Mouse (Mus musculus): ENCODE data around the gene Rabep1. TPM values are rescaled to one million over a fixed set of nuclear protein-coding genes. Genes with fewer than 3 reads are reported as not detected.

Rabep1 gene
- total and polyA plus RNA-seq, 2 experiments, result 3.5 to 29.1 TPM

GRCm38 (mm10) chr11:70820120-70820519 lies 24.5 kb upstream of the Rabep1 start:
- Histone ChIP-seq H3K9ac (ENCODE audit: low read depth, low read length) (no peak overlapping the region), H3K79me2 (ENCODE audit: control insufficient read depth, insufficient read depth, low read length) (no peaks in the 10 kb centered on the region), H3K27me3 (ENCODE audit: control insufficient read depth, insufficient read depth, low read length) (no peaks in the 10 kb centered on the region), H3K4me3 (ENCODE audit: insufficient read depth, low read depth, low read length) (no peak overlapping the region), H3K36me3 (ENCODE audit: control insufficient read depth, insufficient read depth, low read length) (no peaks in the 10 kb centered on the region), H3K4me1 (ENCODE audit: control insufficient read depth, insufficient read depth, low read length) (peaks cover 4% of the 10 kb centered on the region; the same call in 1 of the 2 replicates), H3K27ac (replicated peaks; ENCODE audit: insufficient read depth, low read depth, low read length) (no peak overlapping the region)
- TF ChIP-seq POLR2A (IDR thresholded peaks at IDR 0.05; ENCODE audit: extremely low read depth, insufficient read depth, low read length) (no peak), CTCF (IDR thresholded peaks at IDR 0.05; ENCODE audit: low read depth, low read length) (no peak)
- WGBS, result 84% methylated on average over 8 of the region's 8 CpGs
- no peak for DNase-seq (ENCODE audit: extremely low read depth, low read depth, low spot score)

DNA sequence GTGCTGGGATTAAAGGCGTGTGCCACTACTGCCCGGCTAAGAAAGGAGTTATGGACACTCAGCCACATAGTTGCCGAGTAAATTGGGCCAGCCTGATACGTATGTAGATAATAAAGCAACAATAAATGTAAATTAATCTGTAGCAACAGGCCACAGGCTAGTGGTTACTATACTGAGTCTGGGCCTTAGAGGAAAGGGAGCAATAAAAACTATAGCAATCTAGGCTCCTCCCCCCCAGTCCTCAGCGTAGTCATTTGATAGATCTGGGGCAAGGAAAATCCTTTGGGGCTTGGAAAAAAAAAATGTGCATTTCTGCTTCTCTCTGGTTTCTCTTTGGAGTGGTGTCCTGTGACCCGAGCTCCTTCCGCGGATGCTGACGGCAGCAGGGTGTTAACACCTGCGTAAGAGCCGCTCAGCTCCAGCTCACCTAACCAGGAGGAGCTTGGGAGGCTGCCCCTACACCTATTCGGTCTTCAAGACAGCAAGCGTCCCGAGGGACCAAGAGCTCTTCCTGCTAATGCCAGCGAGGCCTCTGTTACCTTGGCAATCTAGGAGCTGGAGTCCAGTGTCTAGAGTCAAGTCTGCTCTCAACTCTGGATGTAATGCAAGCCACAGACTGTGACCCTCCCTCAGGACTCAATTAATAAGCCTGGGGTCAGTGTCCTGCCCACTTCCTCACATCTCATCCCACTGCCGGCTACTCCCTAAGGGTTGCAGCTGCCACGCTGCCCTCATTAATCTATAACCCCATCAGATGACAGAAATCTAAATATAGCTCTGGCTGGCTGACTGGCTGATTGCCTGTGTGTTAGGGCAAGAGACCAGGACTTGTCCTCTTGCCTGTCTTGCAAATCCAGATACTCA lies 22.6 kb upstream of the Rabep1 start:
- Histone ChIP-seq H3K4me3 (ENCODE audit: insufficient read depth, low read depth, low read length) (no peak overlapping the region; the same call in 1 of the 2 replicates), H3K27ac (replicated peaks; ENCODE audit: insufficient read depth, low read depth, low read length) (peak overlapping the region; percentile 38; the same call in 1 of the 2 replicates), H3K79me2 (ENCODE audit: control insufficient read depth, insufficient read depth, low read length) (no peaks in the 10 kb centered on the region), H3K4me1 (ENCODE audit: control insufficient read depth, insufficient read depth, low read length) (peaks cover 3% of the 10 kb centered on the region; the same call in 1 of the 2 replicates), H3K36me3 (ENCODE audit: control insufficient read depth, insufficient read depth, low read length) (no peaks in the 10 kb centered on the region), H3K9ac (ENCODE audit: low read depth, low read length) (peak overlapping the region; percentile 16; the same call in 1 of the 2 replicates), H3K27me3 (ENCODE audit: control insufficient read depth, insufficient read depth, low read length) (no peaks in the 10 kb centered on the region)
- DNase-seq (ENCODE audit: extremely low read depth, low read depth, low spot score), result peak; percentile 90
- no peak for TF ChIP-seq POLR2A (IDR thresholded peaks at IDR 0.05; ENCODE audit: extremely low read depth, insufficient read depth, low read length)
- TF ChIP-seq CTCF (IDR thresholded peaks at IDR 0.05; ENCODE audit: low read depth, low read length), result no peak
- WGBS, result 33% methylated on average over 17 of the region's 17 CpGs

DNA sequence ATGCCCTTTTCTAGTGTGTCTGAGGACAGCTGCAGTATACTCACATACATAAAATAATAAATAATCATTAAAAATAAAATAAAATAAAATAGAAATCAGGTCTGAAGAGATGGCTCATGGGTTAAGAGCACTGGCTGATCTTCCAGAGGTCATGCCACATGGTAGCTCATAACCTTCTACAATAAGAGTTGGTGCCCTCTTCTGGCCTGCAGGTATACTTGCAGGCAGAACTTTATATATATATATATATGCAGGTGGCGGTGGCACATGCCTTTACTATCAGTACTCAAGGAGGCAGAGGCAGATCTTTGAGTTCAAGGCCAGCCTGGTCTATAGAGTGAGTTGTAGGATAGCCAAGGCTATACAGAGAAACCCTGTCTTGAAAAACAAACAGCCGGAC lies 18.4 kb upstream of the Rabep1 start:
- 90% methylated on average over 2 of the region's 2 CpGs for WGBS
- no peak overlapping the region for H3K27ac ChIP-seq (replicated peaks; ENCODE audit: insufficient read depth, low read depth, low read length)
- TF ChIP-seq CTCF (IDR thresholded peaks at IDR 0.05; ENCODE audit: low read depth, low read length) (no peak; the same call in 1 of the 2 replicates), POLR2A (IDR thresholded peaks at IDR 0.05; ENCODE audit: extremely low read depth, insufficient read depth, low read length) (no peak)

GRCm38 (mm10) chr11:70828975-70829615 lies 15.5 kb upstream of the Rabep1 start:
- Histone ChIP-seq H3K27me3 (ENCODE audit: control insufficient read depth, insufficient read depth, low read length) (no peaks in the 10 kb centered on the region), H3K79me2 (ENCODE audit: control insufficient read depth, insufficient read depth, low read length) (no peaks in the 10 kb centered on the region), H3K9ac (ENCODE audit: low read depth, low read length) (peak overlapping the region; percentile 33; the same call in 1 of the 2 replicates), H3K36me3 (ENCODE audit: control insufficient read depth, insufficient read depth, low read length) (no peaks in the 10 kb centered on the region), H3K4me3 (ENCODE audit: insufficient read depth, low read depth, low read length) (no peak overlapping the region), H3K4me1 (ENCODE audit: control insufficient read depth, insufficient read depth, low read length) (peaks cover 4% of the 10 kb centered on the region; the same call in 1 of the 2 replicates), H3K27ac (replicated peaks; ENCODE audit: insufficient read depth, low read depth, low read length) (peak overlapping the region; percentile 87)
- no peak for TF ChIP-seq CTCF (IDR thresholded peaks at IDR 0.05; ENCODE audit: low read depth, low read length)
- no peak for TF ChIP-seq POLR2A (IDR thresholded peaks at IDR 0.05; ENCODE audit: extremely low read depth, insufficient read depth, low read length)
- 26% methylated on average over 11 of the region's 11 CpGs for WGBS
- peak; percentile 95 for DNase-seq (ENCODE audit: extremely low read depth, low read depth, low spot score)

More for the DNA sequence above, 18.4 kb upstream of the Rabep1 start:
- no peak overlapping the region for H3K4me3 ChIP-seq (ENCODE audit: insufficient read depth, low read depth, low read length)
- no peaks in the 10 kb centered on the region for H3K79me2 ChIP-seq (ENCODE audit: control insufficient read depth, insufficient read depth, low read length)
- no peaks in the 10 kb centered on the region for H3K36me3 ChIP-seq (ENCODE audit: control insufficient read depth, insufficient read depth, low read length)
- H3K27me3 ChIP-seq (ENCODE audit: control insufficient read depth, insufficient read depth, low read length), result no peaks in the 10 kb centered on the region
- H3K4me1 ChIP-seq (ENCODE audit: control insufficient read depth, insufficient read depth, low read length), result peaks cover 7% of the 10 kb centered on the region; the same call in 1 of the 2 replicates
- no peak overlapping the region for H3K9ac ChIP-seq (ENCODE audit: low read depth, low read length)
- DNase-seq (ENCODE audit: extremely low read depth, low read depth, low spot score), result no peak

DNA sequence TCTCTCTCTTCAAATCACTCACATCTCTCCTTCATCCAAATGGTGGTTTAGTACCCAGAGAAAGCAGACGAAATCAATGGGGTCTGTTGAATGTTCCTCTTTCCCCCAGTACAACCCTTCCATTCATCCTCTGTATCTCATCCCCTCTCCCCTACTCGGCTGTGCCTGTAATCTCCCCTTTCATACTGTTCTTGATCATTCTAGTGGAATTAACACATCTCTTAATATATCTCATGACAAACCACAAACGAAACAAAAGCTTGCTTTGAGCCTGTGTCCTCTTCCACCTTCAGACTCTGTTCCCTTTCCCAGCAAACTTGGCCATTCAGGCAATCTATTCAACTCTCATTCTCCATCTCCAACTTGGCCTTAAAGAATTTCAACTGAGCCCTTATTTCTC lies 13.4 kb upstream of the Rabep1 start:
- WGBS, result 79% methylated on average over 3 of the region's 3 CpGs
- H3K4me1 ChIP-seq (ENCODE audit: control insufficient read depth, insufficient read depth, low read length), result peaks cover 9% of the 10 kb centered on the region

More for the DNA sequence above, 13.4 kb upstream of the Rabep1 start:
- Histone ChIP-seq H3K27ac (replicated peaks; ENCODE audit: insufficient read depth, low read depth, low read length) (no peak overlapping the region), H3K9ac (ENCODE audit: low read depth, low read length) (no peak overlapping the region), H3K36me3 (ENCODE audit: control insufficient read depth, insufficient read depth, low read length) (no peaks in the 10 kb centered on the region), H3K79me2 (ENCODE audit: control insufficient read depth, insufficient read depth, low read length) (no peaks in the 10 kb centered on the region), H3K4me3 (ENCODE audit: insufficient read depth, low read depth, low read length) (no peak overlapping the region), H3K27me3 (ENCODE audit: control insufficient read depth, insufficient read depth, low read length) (no peaks in the 10 kb centered on the region)
- no peak for TF ChIP-seq POLR2A (IDR thresholded peaks at IDR 0.05; ENCODE audit: extremely low read depth, insufficient read depth, low read length)
- TF ChIP-seq CTCF (IDR thresholded peaks at IDR 0.05; ENCODE audit: low read depth, low read length), result no peak
- DNase-seq (ENCODE audit: extremely low read depth, low read depth, low spot score), result no peak
